Comparison of ENCODE assay signal across 8 mouse cellular contexts in the genomic region with DNA sequence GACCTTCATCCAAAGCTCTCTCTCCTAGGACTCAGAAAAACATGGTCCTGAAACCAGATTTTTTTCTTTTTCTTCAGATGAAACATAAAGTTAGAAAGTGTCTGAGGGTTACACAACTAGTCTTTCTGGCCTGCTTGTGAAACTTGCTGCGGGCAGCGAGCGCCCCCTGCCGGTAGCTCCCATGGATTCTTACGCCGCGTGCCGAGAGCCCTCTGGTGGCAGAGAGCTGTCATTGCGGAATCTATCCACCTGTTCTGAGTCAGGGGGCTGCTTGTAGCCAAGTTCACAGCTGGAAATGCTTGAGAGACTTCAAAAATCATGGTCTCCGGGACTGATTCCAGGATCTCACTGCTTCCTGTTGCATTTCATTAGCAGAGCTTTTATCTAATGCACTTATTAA.
A peak's percentile ranks its signal among the peaks of the same experiment; 100 is the strongest.
DNase-seq lines count a peak whose midpoint lies in the region; ATAC-seq lines count a peak whose summit lies in the region.
"Had no signal": no experiment of that assay in that cellular context is flagged by ENCODE, and none has a peak within 500 bp of the region (broad histone marks: within the 10 kb centered on the region; RNA-seq: fewer than 3 reads in every experiment).

No protein-coding gene starts in this region.

- under 1% methylated on average over 10 of the region's 10 CpGs for WGBS in forebrain, embryonic 14.5 days

- no peak for ATAC-seq in forebrain, embryonic 14.5 days
- ATAC-seq in megakaryocyte, adult 5-6 weeks (ENCODE audit: poor library complexity, severe bottlenecking): peak; percentile 92

- no peak overlapping the region for H3K4me3 ChIP-seq in forebrain, embryonic 14.5 days (ENCODE audit: low read depth, low read length)
- H3K4me3 ChIP-seq: neural tube, embryonic 12.5 days had no signal

- H3K9ac ChIP-seq in forebrain, embryonic 14.5 days (ENCODE audit: low read length): no peak overlapping the region
- H3K9ac ChIP-seq: neural tube, embryonic 12.5 days had no signal

- H3K4me2 ChIP-seq in forebrain, embryonic 14.5 days (ENCODE audit: low read length): no peak overlapping the region
- H3K4me2 ChIP-seq: neural tube, embryonic 12.5 days had no signal

- H3K36me3 ChIP-seq in forebrain, embryonic 14.5 days (ENCODE audit: control insufficient read depth, insufficient read depth, low read length): no peaks in the 10 kb centered on the region
- H3K36me3 ChIP-seq: neural tube, embryonic 12.5 days had no signal

- no peak overlapping the region for H3K27ac ChIP-seq in forebrain, embryonic 14.5 days (ENCODE audit: low read depth, low read length)
- H3K27ac ChIP-seq: neural tube, embryonic 12.5 days had no signal

- no peaks in the 10 kb centered on the region for H3K4me1 ChIP-seq in forebrain, embryonic 14.5 days (ENCODE audit: control insufficient read depth, insufficient read depth, low read length)
- H3K4me1 ChIP-seq: neural tube, embryonic 12.5 days had no signal

- peak; percentile 90 for DNase-seq in NIH3T3 (ENCODE audit: low read depth)
- DNase-seq in brain, embryonic 18.5 days (ENCODE audit: low read depth, low spot score): peak; percentile 58
- peak; percentile 90 for DNase-seq in forebrain, embryonic 14.5 days (ENCODE audit: low spot score)
- peak; percentile 92 for DNase-seq in heart, postnatal 4 days
- peak; percentile 89 to 93 for DNase-seq in layer of hippocampus, postnatal 14 days (ENCODE audit: low spot score in 2 of 2)
- DNase-seq in spleen, postnatal 10 days (ENCODE audit: low spot score in 2 of 2): peak; percentile 56 to 82

- H3K9me3 ChIP-seq in forebrain, embryonic 14.5 days (replicated peaks; ENCODE audit: control insufficient read depth, low read length): no peaks in the 10 kb centered on the region
- H3K9me3 ChIP-seq: neural tube, embryonic 12.5 days had no signal

- H3K27me3 ChIP-seq in forebrain, embryonic 14.5 days (replicated peaks; ENCODE audit: control insufficient read depth, insufficient read depth, low read length): no peaks in the 10 kb centered on the region
- H3K27me3 ChIP-seq: neural tube, embryonic 12.5 days had no signal
